Mouse (Mus musculus) 3134 (cell line): ENCODE measurements at regions not wholly inside any gene's neighbourhood (a gene's known extent, or its start where the extent isn't known, plus 50 kb on each side); places are given as distances from the start of the nearest gene placed in this dataset.

Experiments
- DNase-seq: peaks from one replicate; pipeline ENCODE4 v3.0.0-alpha.2; 2011; ENCODE audit warnings: low spot score; ENCODE audit not compliant: insufficient read length; ENCODE audit errors: extremely low read depth

GRCm38 (mm10) chr13:90742615-90743402 lies 162.3 kb downstream of the Atp6ap1l start:
- DNase-seq, result no peak

DNA sequence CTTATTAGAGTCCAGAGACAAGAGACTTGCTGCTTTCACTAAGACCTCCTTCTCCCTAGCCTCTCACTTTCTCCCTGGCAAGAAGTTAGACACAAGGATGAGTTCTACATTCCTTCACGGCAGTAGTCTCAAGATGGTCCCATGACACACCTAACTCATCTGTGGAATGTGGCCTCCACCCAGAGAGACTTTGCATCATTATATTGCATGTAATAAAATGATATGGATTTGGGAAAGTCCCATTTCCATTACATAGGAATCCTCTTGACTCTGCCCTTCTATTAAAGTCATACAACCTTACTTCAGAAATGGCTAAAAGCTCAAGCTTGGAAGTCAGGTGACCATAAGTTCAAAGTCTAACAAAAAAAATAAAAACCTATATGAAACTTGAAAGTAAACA lies 165.4 kb downstream of the Atp6ap1l start:
- DNase-seq, result no peak

DNA sequence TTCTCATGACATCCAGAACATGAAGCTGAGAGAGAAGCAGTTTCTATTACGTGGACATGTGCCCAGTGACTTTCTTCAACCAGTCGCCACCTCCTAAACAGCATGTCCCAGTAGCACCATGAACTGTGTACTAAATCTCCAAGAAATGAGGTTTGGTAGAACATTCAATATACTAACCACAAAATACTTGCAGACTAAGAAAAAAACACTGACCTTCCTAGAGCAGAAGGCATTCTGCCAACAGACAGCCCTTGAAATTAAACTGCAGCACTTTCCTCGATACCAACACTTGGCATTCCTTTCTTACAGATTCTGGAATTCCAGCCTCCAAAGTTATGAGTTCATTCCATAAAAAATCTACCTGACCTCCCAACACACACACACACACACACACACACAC lies 166.6 kb downstream of the Atp6ap1l start:
- no peak for DNase-seq

DNA sequence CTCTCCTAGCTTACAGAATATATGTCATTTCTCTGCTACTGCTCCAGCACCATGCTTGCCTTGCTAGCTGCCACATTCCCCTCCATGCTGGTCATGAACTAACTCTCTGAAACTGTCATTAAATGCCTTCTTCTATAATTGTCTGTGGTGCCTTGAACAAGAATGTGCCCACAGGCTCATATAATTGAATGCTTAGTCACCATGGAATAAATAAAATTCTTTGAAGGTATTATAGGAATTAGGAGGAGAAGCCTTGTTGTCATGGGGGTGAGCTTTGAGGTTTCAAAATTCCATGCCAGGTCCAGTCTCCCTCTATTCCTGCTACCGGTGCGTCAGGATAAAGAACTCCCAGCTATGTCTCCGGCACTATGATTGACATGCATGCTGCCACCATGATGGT lies 171.9 kb downstream of the Atp6ap1l start:
- no peak for DNase-seq

GRCm38 (mm10) chr13:90729078-90729477 lies 176.1 kb downstream of the Atp6ap1l start:
- DNase-seq, result no peak

DNA sequence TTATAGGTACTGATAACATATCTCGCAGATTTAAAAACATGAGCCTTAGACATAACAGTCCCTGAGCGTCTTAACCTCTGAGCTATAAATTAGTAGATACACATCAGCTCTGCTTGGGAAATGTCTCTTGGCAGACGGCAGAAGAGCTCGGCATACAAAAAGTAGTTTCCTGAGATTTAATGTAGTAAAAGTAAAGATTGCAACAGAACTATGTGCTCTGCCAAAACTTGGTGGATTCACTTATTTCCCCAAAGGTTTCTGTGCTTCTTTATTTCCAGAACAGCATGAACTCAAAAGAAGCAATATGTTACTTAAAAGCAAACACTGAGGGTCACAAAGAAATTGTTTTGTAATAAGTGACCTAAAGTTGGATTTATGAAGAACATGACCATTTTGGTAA lies 177.3 kb downstream of the Atp6ap1l start:
- no peak for DNase-seq

GRCm38 (mm10) chr13:90725053-90725827 lies 179.9 kb downstream of the Atp6ap1l start:
- no peak for DNase-seq

GRCm38 (mm10) chr13:90724598-90724997 lies 180.6 kb downstream of the Atp6ap1l start:
- no peak for DNase-seq

DNA sequence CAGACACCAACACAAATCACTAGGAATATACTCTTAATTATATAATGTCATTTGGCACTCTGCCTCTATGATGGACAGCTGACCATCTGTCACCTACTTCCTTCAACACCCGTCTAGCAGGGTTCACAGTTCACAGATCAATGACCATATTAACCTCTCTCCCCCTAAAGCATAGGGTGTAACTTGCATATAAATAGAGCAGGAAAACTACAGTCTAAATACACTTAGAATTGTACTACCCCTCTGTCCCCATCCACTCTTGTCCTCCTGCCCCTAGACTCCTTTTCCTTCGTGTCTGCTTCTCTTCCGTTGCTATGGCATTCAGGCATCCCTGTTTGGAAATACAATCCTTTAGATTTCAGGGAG lies 181.6 kb downstream of the Atp6ap1l start:
- no peak for DNase-seq

DNA sequence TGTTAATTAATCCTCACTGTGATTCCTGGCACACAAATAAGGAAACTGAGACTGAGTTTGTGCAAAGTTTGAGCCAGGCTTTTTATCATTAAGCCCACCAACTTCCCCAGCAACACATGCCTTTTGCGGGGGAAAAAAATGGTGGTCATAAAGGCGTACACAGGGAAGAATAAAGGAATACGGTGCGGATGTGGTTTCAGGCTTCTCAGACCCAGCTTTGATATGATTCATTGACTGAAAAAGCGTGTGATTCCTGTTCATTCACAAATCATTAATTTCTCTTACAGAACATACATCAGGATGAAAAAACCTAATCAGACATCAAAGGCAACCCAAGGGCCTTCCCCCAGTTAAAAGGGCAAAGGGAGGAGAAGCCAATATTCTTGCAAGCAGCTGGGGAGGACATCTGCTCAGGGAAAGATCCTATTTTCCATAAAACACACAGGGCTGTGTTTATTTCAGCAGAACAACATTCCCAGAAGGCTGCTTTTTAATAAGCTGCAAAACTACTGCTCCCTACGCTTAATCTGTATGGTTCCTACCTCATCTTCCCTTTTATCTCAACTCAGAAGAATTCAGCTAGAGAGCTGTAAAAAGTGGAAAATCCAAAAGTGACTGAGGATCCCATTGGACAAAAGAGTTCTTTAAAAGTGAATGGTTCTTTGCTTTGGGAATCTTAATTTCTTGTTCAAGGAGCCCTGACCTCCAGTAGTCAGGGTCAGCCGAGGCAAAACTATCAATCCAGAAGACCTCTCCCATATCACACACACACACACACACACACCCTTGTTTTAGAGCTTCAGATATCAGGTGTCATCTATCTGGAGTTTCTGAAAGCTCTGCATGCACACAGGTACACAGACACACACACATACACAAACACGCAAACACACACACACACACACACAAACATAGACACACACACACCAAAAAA lies 182.3 kb downstream of the Atp6ap1l start:
- DNase-seq, result no peak

- no peak for DNase-seq
These were observed 220.8 kb downstream of the Atp6ap1l start for GRCm38 (mm10) chr13:90684324-90684723.

- no peak for DNase-seq
These were observed 225.8 kb downstream of the Atp6ap1l start for GRCm38 (mm10) chr13:90679162-90680010.

DNA sequence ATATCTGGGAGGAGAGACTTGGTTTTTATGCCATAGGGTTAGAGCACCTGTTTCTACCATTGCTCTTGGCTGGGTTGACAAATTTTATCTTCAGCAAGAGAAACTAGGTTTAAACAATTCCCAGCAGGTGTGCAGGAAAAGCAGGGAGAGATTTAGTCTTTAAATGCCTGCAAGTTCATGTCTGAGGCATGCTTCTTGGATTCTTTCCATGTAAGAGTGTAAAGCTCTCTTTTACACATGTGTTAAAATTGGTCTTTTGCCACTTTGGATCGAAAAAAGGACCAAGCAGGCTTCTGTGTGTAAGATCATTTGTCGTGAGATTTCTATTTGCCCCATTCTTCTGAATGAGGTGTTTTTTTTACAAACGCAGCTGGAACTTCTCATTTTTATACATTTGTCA lies 231.3 kb downstream of the Atp6ap1l start:
- DNase-seq, result no peak

DNA sequence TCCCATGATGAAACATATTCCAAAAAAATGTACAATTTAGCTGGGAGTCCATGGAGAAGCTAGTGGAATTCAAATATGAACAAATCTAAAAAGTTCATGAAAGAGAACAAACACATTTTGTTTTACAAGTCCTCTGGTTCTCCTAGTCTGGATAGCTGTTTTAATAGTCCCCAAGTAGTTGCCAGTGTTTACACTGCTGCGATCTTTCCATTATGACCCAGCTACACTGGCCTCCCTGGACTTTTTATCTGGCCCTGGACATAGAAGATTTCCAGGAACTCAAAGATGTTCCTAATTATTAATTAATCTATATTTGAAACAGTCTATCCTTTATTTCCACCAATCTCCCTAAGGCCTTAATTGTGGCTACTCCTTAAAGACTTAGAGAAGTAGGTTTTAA lies 232.1 kb downstream of the Atp6ap1l start:
- DNase-seq, result no peak

DNA sequence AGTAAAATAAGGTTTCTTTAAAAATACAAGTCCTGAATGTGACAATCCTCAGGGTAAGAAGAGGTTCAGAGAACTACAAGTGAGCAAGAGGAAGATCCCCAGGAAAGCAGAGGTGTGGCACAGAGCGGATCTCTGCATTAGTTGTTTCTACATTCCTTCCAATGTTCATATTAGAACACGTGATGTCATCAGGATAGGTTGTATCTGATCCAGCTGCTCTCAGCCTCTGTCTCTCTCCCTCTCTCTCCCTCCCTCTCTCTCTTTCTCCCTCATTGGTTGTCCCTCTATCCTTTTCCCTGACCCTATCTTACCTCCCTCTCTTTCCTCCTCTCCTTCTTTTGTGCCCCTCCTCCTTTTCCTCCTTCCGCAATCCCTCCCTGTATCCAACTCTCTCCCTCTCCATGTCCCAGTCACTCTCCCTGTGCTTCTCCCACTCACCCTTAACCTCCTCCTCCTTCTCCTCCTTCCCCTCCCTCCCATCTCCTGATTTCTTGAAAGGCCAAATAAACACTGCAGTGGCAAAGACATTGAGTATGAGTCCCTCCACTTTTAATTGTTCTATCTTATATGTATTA lies 243.5 kb downstream of the Atp6ap1l start:
- no peak for DNase-seq

DNA sequence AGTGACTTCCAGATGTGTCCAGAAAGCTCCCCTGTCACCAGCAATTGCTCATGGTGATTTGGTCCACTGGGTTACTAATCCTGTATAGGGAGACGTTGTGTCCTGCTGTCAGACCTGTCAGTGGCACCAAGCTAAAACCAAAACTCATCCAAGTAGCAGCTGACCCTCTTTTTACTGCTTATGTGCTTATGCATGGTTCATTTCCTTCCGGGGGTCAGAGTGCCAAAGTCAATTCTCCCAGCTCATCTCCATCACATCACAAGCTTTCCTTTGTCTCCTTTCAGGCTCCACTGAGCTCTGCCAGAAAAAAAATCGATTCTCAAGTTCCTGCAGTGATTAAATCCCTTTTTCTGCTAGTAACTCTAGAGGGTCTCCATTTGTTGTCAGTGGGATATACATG lies 244.2 kb downstream of the Atp6ap1l start:
- DNase-seq, result no peak

GRCm38 (mm10) chr13:90659087-90659486 lies 246.1 kb downstream of the Atp6ap1l start:
- DNase-seq, result no peak

DNA sequence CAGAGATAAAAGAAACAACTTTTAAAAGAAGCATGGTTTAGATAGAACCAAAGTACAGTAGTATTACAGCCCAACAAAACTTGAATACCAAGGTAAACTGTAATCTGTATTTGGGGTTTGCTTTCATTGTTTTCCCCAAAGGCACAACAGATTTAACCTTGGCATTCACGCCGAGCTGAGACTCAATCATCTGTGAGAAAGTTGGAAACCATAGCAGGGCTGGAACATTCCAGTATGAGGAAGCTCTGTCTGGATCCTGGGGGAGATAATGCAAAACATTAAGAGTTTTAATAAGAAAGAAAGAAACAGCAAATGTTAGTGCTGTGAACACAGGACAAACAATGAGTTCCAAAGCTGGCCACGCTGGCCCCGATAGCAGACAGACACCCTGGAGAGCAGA lies 258.8 kb downstream of the Atp6ap1l start:
- no peak for DNase-seq

DNA sequence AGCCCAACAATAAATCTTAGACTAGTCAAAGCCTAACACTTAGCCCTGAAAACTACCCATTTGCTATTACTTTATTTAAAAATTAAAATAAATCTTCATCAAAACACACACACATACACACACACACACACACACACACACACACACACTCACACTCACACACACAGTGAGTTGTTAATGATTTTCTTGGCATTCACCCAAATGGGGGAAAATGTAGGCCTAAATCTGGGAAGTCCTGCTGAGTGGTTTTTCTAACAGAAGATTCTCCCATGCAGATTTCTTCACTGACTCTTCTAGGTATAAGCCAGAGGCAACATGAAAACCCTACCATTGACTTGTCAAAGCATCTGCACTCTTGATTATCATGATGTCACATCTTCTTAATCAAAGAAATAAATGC lies 260.9 kb downstream of the Atp6ap1l start:
- DNase-seq, result no peak
